In the genomic region with DNA sequence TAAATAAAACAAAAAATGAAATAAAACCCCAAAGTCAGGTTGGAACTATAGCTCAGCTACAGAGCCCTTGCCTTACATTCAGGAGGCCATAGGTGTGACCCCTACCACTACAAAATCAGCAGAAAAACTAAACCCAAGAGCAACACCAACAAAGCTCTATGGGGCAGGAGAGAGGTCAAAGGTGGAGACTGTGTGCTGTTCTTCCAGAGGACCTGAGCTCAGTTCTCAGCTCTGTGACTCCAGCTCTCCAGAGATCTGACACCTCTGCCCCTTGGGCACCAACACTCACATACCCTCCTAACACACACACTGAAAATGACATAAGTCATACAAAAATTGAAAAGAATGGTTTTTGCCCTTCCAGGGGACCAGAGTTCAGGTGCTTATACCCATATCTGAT, we compare ENCODE assay signal across 26 mouse cellular contexts. TPM values are rescaled to one million over a fixed set of nuclear protein-coding genes. Genes with fewer than 3 reads are reported as not detected.
"Had no signal": no experiment of that assay in that cellular context is flagged by ENCODE, and none has a peak within 500 bp of the region (broad histone marks: within the 10 kb centered on the region; RNA-seq: fewer than 3 reads in every experiment).

No protein-coding gene starts in this region.

- H3K9me3 ChIP-seq: kidney, embryonic 15.5 days; limb, embryonic 12.5 days; limb, embryonic 15.5 days had no signal

- H3K9ac ChIP-seq: kidney, embryonic 15.5 days; limb, embryonic 12.5 days; limb, embryonic 15.5 days had no signal

- H3K4me1 ChIP-seq: kidney, embryonic 15.5 days; limb, embryonic 12.5 days; limb, embryonic 15.5 days had no signal

- DNase-seq: kidney, adult 11 months; kidney, adult 8-10 months; kidney, postnatal 10 days; kidney, postnatal 36 days; layer of hippocampus, postnatal 36 days; left cerebral cortex, postnatal 4 days; lung, adult 2 months; lung, postnatal 14 days; lung, postnatal 4 days; midbrain, embryonic 14.5 days; thymus, adult 18-20 months; thymus, postnatal 36 days had no signal

- H3K27me3 ChIP-seq: kidney, embryonic 15.5 days; limb, embryonic 12.5 days; limb, embryonic 15.5 days had no signal

- H3K4me2 ChIP-seq: kidney, embryonic 15.5 days; limb, embryonic 12.5 days; limb, embryonic 15.5 days; midbrain, embryonic 11.5 days had no signal

- H3K36me3 ChIP-seq: kidney, embryonic 15.5 days; limb, embryonic 12.5 days; limb, embryonic 15.5 days had no signal

- H3K4me3 ChIP-seq: kidney, embryonic 15.5 days; left cerebral cortex, adult 2 months; limb, embryonic 12.5 days; limb, embryonic 15.5 days had no signal

- H3K27ac ChIP-seq: kidney, embryonic 15.5 days; left cerebral cortex, adult 2 months; limb, embryonic 12.5 days; limb, embryonic 15.5 days had no signal

RNA-seq across cellular contexts. Expression of gene Tnfrsf17, which starts 42.5 kb away (rescaled TPM):
- total RNA-seq: layer of hippocampus, postnatal 10 days; layer of hippocampus, postnatal 36 days; left cerebral cortex, adult 2 months; left cerebral cortex, postnatal 4 days; megakaryocyte progenitor cell, adult 5-6 weeks; megakaryocyte-erythroid progenitor cell, adult 5-6 weeks; midbrain, postnatal 0 days had no signal
- polyA plus RNA-seq: kidney, embryonic 15.5 days; limb, embryonic 12.5 days; lung, embryonic 16.5 days; midbrain, embryonic 11.5 days; midbrain, embryonic 14.5 days; neural tube, embryonic 11.5 days; neural tube, embryonic 14.5 days; stomach, embryonic 16.5 days; testis, adult 2 months had no signal
